Mouse (Mus musculus): ENCODE results near the gene Sall2. TPM values are rescaled to one million over a fixed set of nuclear protein-coding genes. Genes with fewer than 3 reads are reported as not detected.

Gene Sall2
- total and polyA plus RNA-seq, 2 experiments from 2014 or later, result 31.3 to 96.4 TPM

DNA sequence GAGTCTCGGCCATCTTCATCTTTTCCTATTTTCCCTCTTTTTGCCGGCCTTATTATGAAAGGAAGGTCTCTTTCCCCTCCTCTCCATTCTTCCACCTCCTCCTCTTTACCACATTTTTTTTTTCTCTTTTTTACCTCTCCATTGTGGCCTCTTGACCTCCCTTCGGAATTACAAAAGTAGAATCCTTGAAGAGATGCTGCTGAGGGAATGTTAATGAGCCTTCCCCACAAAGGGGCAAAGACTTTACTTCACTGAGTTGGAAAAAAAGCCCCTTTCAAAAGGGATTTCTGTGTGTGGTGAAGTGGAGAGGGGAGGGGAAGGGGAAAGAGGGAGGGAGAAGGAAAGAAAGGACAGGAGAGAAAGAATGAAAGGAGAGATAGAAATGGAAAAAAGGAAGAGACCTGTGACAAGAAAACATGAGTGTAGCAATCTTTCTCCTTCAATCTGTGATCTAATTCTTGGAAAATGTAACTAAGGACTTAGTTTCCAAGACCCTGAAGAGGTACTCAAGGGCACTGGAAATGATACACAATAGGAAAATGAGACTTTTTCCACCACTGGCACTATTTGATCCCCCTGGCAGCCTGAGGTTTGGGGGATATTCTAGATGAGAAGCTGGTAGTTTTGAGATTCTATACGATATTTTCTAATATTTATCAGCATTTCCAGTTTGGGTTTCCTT lies 2.6 kb upstream of the Sall2 start:
- no peaks in the 10 kb centered on the region for H3K36me3 ChIP-seq (ENCODE audit: insufficient read depth, low read length)
- H3K9me3 ChIP-seq (ENCODE audit: low read length), result no peaks in the 10 kb centered on the region
- no peaks in the 10 kb centered on the region; the same call in 1 of the 2 replicates for H3K4me1 ChIP-seq (ENCODE audit: insufficient read depth, low read length)
- ATAC-seq (no peak), DNase-seq (ENCODE audit: low spot score) (peak; percentile 13)
- WGBS, result 15% methylated on average over 4 of the region's 4 CpGs
- H3K9ac ChIP-seq (replicated peaks; ENCODE audit: low read length), result no peak overlapping the region
- H3K4me2 ChIP-seq (ENCODE audit: low read depth, low read length), result 0 out of 2 replicates have a peak overlapping the region, but pooled peaks have one; percentile 3
- H3K4me3 ChIP-seq (ENCODE audit: low read length), result no peak overlapping the region
- H3K27ac ChIP-seq, result peak overlapping the region; percentile 59
- H3K27me3 ChIP-seq (ENCODE audit: insufficient read depth, low read length), result no peaks in the 10 kb centered on the region
- no peak for TF ChIP-seq CTCF (IDR thresholded peaks at IDR 0.05; ENCODE audit: low read depth)

GRCm38 (mm10) chr14:52327375-52327901 lies 1.1 kb downstream of the Sall2 start:
- no peaks in the 10 kb centered on the region for H3K36me3 ChIP-seq (ENCODE audit: insufficient read depth, low read length)
- H3K9me3 ChIP-seq (ENCODE audit: low read length), result no peaks in the 10 kb centered on the region
- no peaks in the 10 kb centered on the region; the same call in 1 of the 2 replicates for H3K4me1 ChIP-seq (ENCODE audit: insufficient read depth, low read length)
- TF ChIP-seq CTCF (IDR thresholded peaks at IDR 0.05; ENCODE audit: low read depth), result no peak
- peak overlapping the region; percentile 28; the same call in 1 of the 2 replicates for H3K9ac ChIP-seq (replicated peaks; ENCODE audit: low read length)
- ATAC-seq (peak; percentile 77), DNase-seq (ENCODE audit: low spot score) (peak; percentile 66)
- H3K27me3 ChIP-seq (ENCODE audit: insufficient read depth, low read length), result no peaks in the 10 kb centered on the region
- WGBS, result under 1% methylated on average over 14 of the region's 14 CpGs
- peak overlapping the region; percentile 43 for H3K4me3 ChIP-seq (ENCODE audit: low read length)
- H3K4me2 ChIP-seq (ENCODE audit: low read depth, low read length), result peak overlapping the region; percentile 80
- H3K27ac ChIP-seq, result peak overlapping the region; percentile 65

GRCm38 (mm10) chr14:52325890-52326289 lies 2.7 kb downstream of the Sall2 start:
- ATAC-seq, result peak; percentile 25; the same call in 1 of the 2 replicates

DNA sequence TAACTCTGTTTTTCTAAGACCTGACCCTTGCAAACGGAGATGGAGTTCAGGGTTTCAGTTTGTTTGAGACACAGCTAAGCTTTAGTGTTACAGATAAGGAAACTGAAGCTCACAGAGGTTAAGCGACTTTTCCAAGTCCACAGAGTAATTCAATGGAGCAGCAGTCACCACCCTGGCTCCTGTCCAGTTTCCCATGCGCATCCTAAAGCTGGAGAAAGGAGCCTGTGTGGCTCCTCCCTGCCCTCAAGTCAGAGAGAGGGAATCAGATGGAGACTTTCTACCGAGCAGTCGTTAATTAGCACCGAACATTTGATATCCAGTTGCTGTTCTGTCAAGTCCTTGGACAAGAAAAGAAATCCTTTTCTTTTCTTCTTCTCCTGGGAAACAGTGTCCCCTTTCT lies 9.2 kb downstream of the Sall2 start:
- Histone ChIP-seq H3K27ac (no peak overlapping the region), H3K4me1 (ENCODE audit: insufficient read depth, low read length) (peaks cover 11% of the 10 kb centered on the region), H3K27me3 (ENCODE audit: insufficient read depth, low read length) (no peaks in the 10 kb centered on the region), H3K4me3 (ENCODE audit: low read length) (no peak overlapping the region), H3K9me3 (ENCODE audit: low read length) (no peaks in the 10 kb centered on the region), H3K36me3 (ENCODE audit: insufficient read depth, low read length) (no peaks in the 10 kb centered on the region), H3K4me2 (ENCODE audit: low read depth, low read length) (no peak overlapping the region), H3K9ac (replicated peaks; ENCODE audit: low read length) (no peak overlapping the region)
- TF ChIP-seq CTCF (IDR thresholded peaks at IDR 0.05; ENCODE audit: low read depth), result no peak
- ATAC-seq (no peak), DNase-seq (ENCODE audit: low spot score) (peak; percentile 42)
- 41% methylated on average over 6 of the region's 6 CpGs for WGBS

More at GRCm38 (mm10) chr14:52325890-52326289, 2.7 kb downstream of the Sall2 start:
- Histone ChIP-seq H3K4me3 (ENCODE audit: low read length) (no peak overlapping the region), H3K36me3 (ENCODE audit: insufficient read depth, low read length) (no peaks in the 10 kb centered on the region), H3K27ac (peak overlapping the region; percentile 26; the same call in 1 of the 2 replicates), H3K4me1 (ENCODE audit: insufficient read depth, low read length) (no peaks in the 10 kb centered on the region; the same call in 1 of the 2 replicates), H3K9me3 (ENCODE audit: low read length) (no peaks in the 10 kb centered on the region), H3K4me2 (ENCODE audit: low read depth, low read length) (peak overlapping the region; percentile 80), H3K9ac (replicated peaks; ENCODE audit: low read length) (no peak overlapping the region), H3K27me3 (ENCODE audit: insufficient read depth, low read length) (no peaks in the 10 kb centered on the region)
- DNase-seq (ENCODE audit: low spot score), result peak; percentile 32
- TF ChIP-seq CTCF (IDR thresholded peaks at IDR 0.05; ENCODE audit: low read depth), result peak; percentile 59
- 0% methylated on average over 4 of the region's 4 CpGs for WGBS

DNA sequence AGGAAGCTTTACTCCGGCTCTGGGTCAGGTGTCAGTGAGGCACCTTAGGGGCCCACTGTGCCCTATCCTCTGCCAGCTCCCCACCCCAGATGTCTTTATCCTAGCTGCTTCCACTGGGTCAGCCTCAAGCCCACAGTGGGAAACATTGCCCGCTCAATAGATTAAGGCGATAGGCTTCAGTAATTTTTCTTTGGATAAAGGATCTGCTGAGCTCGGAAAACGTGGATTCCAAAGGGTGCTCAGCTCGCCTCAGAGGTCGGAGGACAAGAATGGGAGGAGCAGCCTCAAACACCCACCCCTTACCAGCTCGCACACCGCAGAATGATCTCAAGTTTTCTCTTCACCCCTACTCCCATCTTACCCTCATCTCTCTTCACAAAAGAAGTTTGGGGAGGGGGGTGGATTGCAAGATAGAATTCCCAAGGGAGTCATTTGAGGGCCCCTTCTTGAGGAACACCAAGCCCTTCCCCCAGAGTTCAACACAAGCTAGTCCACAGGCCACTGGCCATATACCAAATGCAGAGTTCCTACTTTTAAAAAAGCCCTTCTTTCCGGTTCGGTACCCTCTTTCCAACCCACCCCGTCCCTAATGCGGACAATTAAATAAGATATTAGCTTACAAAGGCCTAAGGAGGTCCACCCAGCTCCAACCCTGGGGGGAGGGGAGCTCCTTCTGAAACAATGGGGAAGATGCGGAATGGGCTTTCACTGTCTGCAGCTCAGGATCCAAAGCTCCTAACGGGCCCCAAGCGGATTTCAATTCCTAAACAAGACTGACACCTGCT lies 11.9 kb downstream of the Sall2 start:
- H3K27ac ChIP-seq, result peak overlapping the region; percentile 96
- peak overlapping the region; percentile 91 for H3K9ac ChIP-seq (replicated peaks; ENCODE audit: low read length)
- H3K4me2 ChIP-seq (ENCODE audit: low read depth, low read length), result peak overlapping the region; percentile 86
- ATAC-seq (peak; percentile 76), DNase-seq (ENCODE audit: low spot score) (peak; percentile 69)
- H3K9me3 ChIP-seq (ENCODE audit: low read length), result no peaks in the 10 kb centered on the region
- 4% methylated on average over 16 of the region's 16 CpGs for WGBS
- H3K36me3 ChIP-seq (ENCODE audit: insufficient read depth, low read length), result peaks cover 25% of the 10 kb centered on the region
- no peak for TF ChIP-seq CTCF (IDR thresholded peaks at IDR 0.05; ENCODE audit: low read depth)
- H3K4me3 ChIP-seq (ENCODE audit: low read length), result peak overlapping the region; percentile 90
- peaks cover 23% of the 10 kb centered on the region for H3K4me1 ChIP-seq (ENCODE audit: insufficient read depth, low read length)
- no peaks in the 10 kb centered on the region for H3K27me3 ChIP-seq (ENCODE audit: insufficient read depth, low read length)

DNA sequence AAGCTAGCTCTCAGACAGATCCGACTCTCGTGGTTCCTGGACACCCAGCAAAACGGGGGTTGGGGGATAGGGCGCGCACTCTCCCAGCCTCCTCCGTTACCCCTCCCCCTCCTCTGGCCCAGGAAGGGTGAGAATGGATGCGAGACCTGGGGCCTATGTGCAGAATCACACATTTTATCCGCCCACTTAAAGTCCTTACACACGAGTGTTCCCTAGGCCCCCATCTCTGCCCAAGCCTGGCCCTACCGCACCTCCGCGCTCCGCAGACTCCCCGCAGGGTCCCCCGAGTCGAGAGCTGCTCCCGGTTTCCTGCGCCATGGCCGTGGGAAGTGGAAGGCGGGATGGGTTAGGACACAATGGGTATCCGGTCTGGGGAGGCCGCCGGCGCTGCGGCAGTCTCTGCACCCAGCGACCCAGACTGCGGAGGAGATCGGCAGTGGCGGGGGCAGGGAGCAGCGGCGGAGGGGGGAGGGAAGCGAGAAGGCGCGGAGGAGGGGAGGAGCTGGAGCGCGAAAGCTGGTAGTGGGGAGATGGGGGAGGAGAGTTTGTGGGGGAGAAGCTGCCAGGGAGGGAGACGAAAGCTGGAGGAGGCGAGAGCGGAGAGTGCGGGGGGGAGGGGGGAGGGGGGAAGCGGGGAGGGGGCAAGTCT lies 12.6 kb downstream of the Sall2 start:
- peaks cover 28% of the 10 kb centered on the region for H3K4me1 ChIP-seq (ENCODE audit: insufficient read depth, low read length)
- peak overlapping the region; percentile 86 for H3K4me2 ChIP-seq (ENCODE audit: low read depth, low read length)
- H3K27ac ChIP-seq, result peak overlapping the region; percentile 96
- no peaks in the 10 kb centered on the region for H3K27me3 ChIP-seq (ENCODE audit: insufficient read depth, low read length)
- ATAC-seq, result peak; percentile 87
- under 1% methylated on average over 28 of the region's 41 CpGs for WGBS
- peak overlapping the region; percentile 91 for H3K9ac ChIP-seq (replicated peaks; ENCODE audit: low read length)
- peaks cover 25% of the 10 kb centered on the region for H3K36me3 ChIP-seq (ENCODE audit: insufficient read depth, low read length)
- H3K9me3 ChIP-seq (ENCODE audit: low read length), result no peaks in the 10 kb centered on the region
- no peak for TF ChIP-seq CTCF (IDR thresholded peaks at IDR 0.05; ENCODE audit: low read depth)
- DNase-seq (ENCODE audit: low spot score), result peak; percentile 89
- peak overlapping the region; percentile 90 for H3K4me3 ChIP-seq (ENCODE audit: low read length)
